Mouse (Mus musculus) granulocyte monocyte progenitor cell, adult 5-6 weeks (primary cell): Measurements from ENCODE around the gene Olfr127. TPM values are rescaled to one million over a fixed set of nuclear protein-coding genes. Genes with fewer than 3 reads are reported as not detected.
"Not testable (repeated sequence)": the region's sequence is repeated elsewhere in the genome, so short reads cannot be mapped to it uniquely, and the experiment has no call there.

ENCODE experiments used
- ATAC-seq: replicated peaks from 2 replicates; pipeline ENCODE4 v1.8.0; 2016; ENCODE audit warnings: mild to moderate bottlenecking, moderate TSS enrichment, inconsistent platforms; ENCODE audit not compliant: poor library complexity, severe bottlenecking
- total RNA-seq, 2 experiments: library from RNA; stranded (forward) in 1 of 2; stranded (reverse) in 1 of 2; fragments of 200-712, 200-1000 nt in 1 of 2; fragments of >200 nt in 1 of 2; fragmentation: Nextera tagmentation in 1 of 2; gene quantifications; 2 replicates each; pipeline ENCODE4 v1.2.3; 2014 to 2017

Olfr127 gene
- total RNA-seq (2014; fragmentation: Nextera tagmentation) (not detected in 2 replicates), total RNA-seq (2017) (not detected in 2 replicates)

GRCm38 (mm10) chr17:37900137-37900536 is at the start of gene Olfr127:
Gene Olfr127 (plus strand): TSS chr17:37900437.
- no peak for ATAC-seq

GRCm38 (mm10) chr17:37863901-37864300 is 36.3 kb upstream of the Olfr127 start:
- ATAC-seq = no peak

GRCm38 (mm10) chr17:37869676-37870205 is 30.5 kb upstream of the Olfr127 start:
- ATAC-seq = no peak

- ATAC-seq = no peak
Measured at GRCm38 (mm10) chr17:37873830-37874229, 26.4 kb upstream of the Olfr127 start.

GRCm38 (mm10) chr17:37906821-37907220 is 6.6 kb downstream of the Olfr127 start:
- not testable (repeated sequence) for ATAC-seq

GRCm38 (mm10) chr17:37920248-37920647 is 20.0 kb downstream of the Olfr127 start, which contains the start of gene Olfr128:
Gene Olfr128 (plus strand): TSS chr17:37920548.
- no peak for ATAC-seq

GRCm38 (mm10) chr17:37952979-37953378 is 52.7 kb downstream of the Olfr127 start, which contains the start of gene Olfr761:
Gene Olfr761 (minus strand): TSS chr17:37953079.
- no peak for ATAC-seq

Other genes starting within 250 kb of the Olfr127 start
- gene Olfr117, start 236.7 kb upstream of the Olfr127 start, total RNA-seq (2014; fragmentation: Nextera tagmentation) = not detected in 2 replicates
- gene Olfr117, start 236.7 kb upstream of the Olfr127 start, total RNA-seq (2017) = not detected in 2 replicates
- gene Olfr118, start 233.4 kb upstream of the Olfr127 start, total RNA-seq (2014; fragmentation: Nextera tagmentation) = not detected in 2 replicates
- not detected in 2 replicates for gene Olfr118, start 233.4 kb upstream of the Olfr127 start, total RNA-seq (2017)
- not detected in 2 replicates for gene Olfr119, start 203.9 kb upstream of the Olfr127 start, total RNA-seq (2014; fragmentation: Nextera tagmentation)
- gene Olfr119, start 203.9 kb upstream of the Olfr127 start, total RNA-seq (2017) = not detected in 2 replicates
- gene Olfr120, start 178.6 kb upstream of the Olfr127 start, total RNA-seq (2014; fragmentation: Nextera tagmentation) = not detected in 2 replicates
- not detected in 2 replicates for gene Olfr120, start 178.6 kb upstream of the Olfr127 start, total RNA-seq (2017)
- gene Olfr121, start 151.6 kb upstream of the Olfr127 start, total RNA-seq (2014; fragmentation: Nextera tagmentation) = not detected in 2 replicates
- gene Olfr121, start 151.6 kb upstream of the Olfr127 start, total RNA-seq (2017) = not detected in 2 replicates
- gene Olfr122, start 131.8 kb upstream of the Olfr127 start, total RNA-seq (2014; fragmentation: Nextera tagmentation) = not detected in 2 replicates
- gene Olfr122, start 131.8 kb upstream of the Olfr127 start, total RNA-seq (2017) = not detected in 2 replicates
- not detected in 2 replicates for gene Olfr123, start 106.9 kb upstream of the Olfr127 start, total RNA-seq (2014; fragmentation: Nextera tagmentation)
- not detected in 2 replicates for gene Olfr123, start 106.9 kb upstream of the Olfr127 start, total RNA-seq (2017)
- not detected in 2 replicates for gene Olfr124, start 100.5 kb upstream of the Olfr127 start, total RNA-seq (2014; fragmentation: Nextera tagmentation)
- gene Olfr124, start 100.5 kb upstream of the Olfr127 start, total RNA-seq (2017) = not detected in 2 replicates
- gene Olfr125, start 67.5 kb upstream of the Olfr127 start, total RNA-seq (2014; fragmentation: Nextera tagmentation) = not detected in 2 replicates
- gene Olfr125, start 67.5 kb upstream of the Olfr127 start, total RNA-seq (2017) = not detected in 2 replicates
- not detected in 2 replicates for gene Olfr126, start 53.0 kb upstream of the Olfr127 start, total RNA-seq (2014; fragmentation: Nextera tagmentation)
- not detected in 2 replicates for gene Olfr126, start 53.0 kb upstream of the Olfr127 start, total RNA-seq (2017)
- gene Olfr128, start 20.1 kb downstream of the Olfr127 start, total RNA-seq (2014; fragmentation: Nextera tagmentation) = not detected in 2 replicates
- gene Olfr128, start 20.1 kb downstream of the Olfr127 start, total RNA-seq (2017) = not detected in 2 replicates
- gene Olfr761, start 52.6 kb downstream of the Olfr127 start, total RNA-seq (2014; fragmentation: Nextera tagmentation) = not detected in 2 replicates
- not detected in 2 replicates for gene Olfr761, start 52.6 kb downstream of the Olfr127 start, total RNA-seq (2017)
- not detected in 2 replicates for gene Olfr129, start 159.6 kb downstream of the Olfr127 start, total RNA-seq (2014; fragmentation: Nextera tagmentation)
- gene Olfr129, start 159.6 kb downstream of the Olfr127 start, total RNA-seq (2017) = not detected in 2 replicates
- gene Olfr130, start 163.5 kb downstream of the Olfr127 start, total RNA-seq (2014; fragmentation: Nextera tagmentation) = not detected in 2 replicates
- not detected in 2 replicates for gene Olfr130, start 163.5 kb downstream of the Olfr127 start, total RNA-seq (2017)
- not detected in 2 replicates for gene Olfr131, start 188.3 kb downstream of the Olfr127 start, total RNA-seq (2014; fragmentation: Nextera tagmentation)
- gene Olfr131, start 188.3 kb downstream of the Olfr127 start, total RNA-seq (2017) = not detected in 2 replicates
- gene Olfr132, start 234.1 kb downstream of the Olfr127 start, total RNA-seq (2014; fragmentation: Nextera tagmentation) = not detected in 2 replicates
- gene Olfr132, start 234.1 kb downstream of the Olfr127 start, total RNA-seq (2017) = not detected in 2 replicates
- gene Olfr133, start 244.8 kb downstream of the Olfr127 start, total RNA-seq (2014; fragmentation: Nextera tagmentation) = not detected in 2 replicates
- not detected in 2 replicates for gene Olfr133, start 244.8 kb downstream of the Olfr127 start, total RNA-seq (2017)